Comparison of ENCODE assay signal across 1 mouse cellular context in the genomic region with DNA sequence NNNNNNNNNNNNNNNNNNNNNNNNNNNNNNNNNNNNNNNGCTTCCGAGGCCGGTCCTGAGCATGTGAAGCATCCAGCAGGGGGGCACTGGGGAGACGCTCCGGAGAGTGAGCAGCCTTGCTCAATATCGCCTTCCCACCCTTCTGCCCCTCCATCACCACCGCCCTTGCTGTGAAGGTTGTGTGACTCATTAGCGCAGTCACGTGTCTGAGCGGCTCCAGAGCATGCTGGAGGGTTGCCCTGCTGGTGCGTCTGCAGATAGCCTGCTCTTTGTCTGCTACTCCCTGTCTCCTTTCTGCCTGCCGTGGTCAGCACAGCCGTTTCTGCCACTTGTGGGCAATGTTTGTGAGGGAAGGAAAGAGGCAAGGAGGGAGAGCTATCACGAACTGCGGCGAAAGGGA.
A peak's percentile ranks its signal among the peaks of the same experiment; 100 is the strongest.
TF ChIP-seq lines count a peak whose summit lies in the region.

No protein-coding gene starts in this region.

TF ChIP-seq in CH12.LX, 34 proteins besides CTCF, POLR2A, EP300 and RAD21 (continued from another document):
- TF ChIP-seq SMC3 (IDR thresholded peaks at IDR 0.05; ENCODE audit: low read depth, low read length): peak; percentile 46
- TF ChIP-seq ELF1 (IDR thresholded peaks at IDR 0.05; ENCODE audit: low read depth, low read length): no peak
- no peak for TF ChIP-seq UBTF (IDR thresholded peaks at IDR 0.05; ENCODE audit: low read depth, low read length)
- no peak; the same call in 1 of the 2 replicates for TF ChIP-seq ETS1 (conservative IDR thresholded peaks at IDR 0.05; ENCODE audit: low read depth, low read length)
- no peak for TF ChIP-seq SIN3A (IDR thresholded peaks at IDR 0.05; ENCODE audit: low read length)
- TF ChIP-seq RCOR1 (conservative IDR thresholded peaks at IDR 0.05; ENCODE audit: low read depth, low read length): no peak
- peak; percentile 33; the same call in 1 of the 2 replicates for TF ChIP-seq MXI1 (IDR thresholded peaks at IDR 0.05; ENCODE audit: low read depth, low read length)
- peak; percentile 31; the same call in 1 of the 2 replicates for TF ChIP-seq IRF4 (IDR thresholded peaks at IDR 0.05; ENCODE audit: low read depth, low read length)
- TF ChIP-seq USF1 (IDR thresholded peaks at IDR 0.05; ENCODE audit: low read depth, low read length): peak; percentile 78
- TF ChIP-seq TCF12 (IDR thresholded peaks at IDR 0.05; ENCODE audit: low read depth, low read length): no peak
- TF ChIP-seq ZC3H11A (IDR thresholded peaks at IDR 0.05; ENCODE audit: low read depth, low read length): no peak
- TF ChIP-seq CHD1 (IDR thresholded peaks at IDR 0.05; ENCODE audit: low read depth, low read length): no peak
- TF ChIP-seq E2F4 (IDR thresholded peaks at IDR 0.05; ENCODE audit: insufficient replicate concordance, low read depth, low read length): no peak
- TF ChIP-seq JUN (IDR thresholded peaks at IDR 0.05; ENCODE audit: insufficient read depth, low read depth, low read length): no peak
- no peak for TF ChIP-seq PAX5 (IDR thresholded peaks at IDR 0.05; ENCODE audit: low read length)
- no peak for TF ChIP-seq MAFK (IDR thresholded peaks at IDR 0.05; ENCODE audit: insufficient replicate concordance, low read length)
- no peak for TF ChIP-seq HCFC1 (IDR thresholded peaks at IDR 0.05; ENCODE audit: low read depth, low read length)
- no peak for TF ChIP-seq MYC (IDR thresholded peaks at IDR 0.05; ENCODE audit: low read depth, low read length)
- no peak for TF ChIP-seq ZKSCAN1 (IDR thresholded peaks at IDR 0.05; ENCODE audit: borderline replicate concordance, low read depth, low read length)
- TF ChIP-seq JUND (conservative IDR thresholded peaks at IDR 0.05; ENCODE audit: low read depth, low read length): no peak
- TF ChIP-seq CHD2 (IDR thresholded peaks at IDR 0.05; ENCODE audit: low read length): no peak
- no peak for TF ChIP-seq NELFE (IDR thresholded peaks at IDR 0.05; ENCODE audit: low read depth, low read length)
